Mouse (Mus musculus) erythroblast, embryonic 14.5 days (primary cell): ENCODE measurements around the gene Macrod2.

ENCODE experiments used
- GATA1 ChIP-seq: IDR thresholded peaks from 2 replicates; pipeline ENCODE4 v1.6.1; 2012; ENCODE audit warnings: low read length, inconsistent platforms, mixed read lengths
- TAL1 ChIP-seq: IDR thresholded peaks from 3 replicates; pipeline ENCODE4 v1.6.1; 2012; ENCODE audit warnings: low read length, inconsistent platforms, mixed read lengths

DNA sequence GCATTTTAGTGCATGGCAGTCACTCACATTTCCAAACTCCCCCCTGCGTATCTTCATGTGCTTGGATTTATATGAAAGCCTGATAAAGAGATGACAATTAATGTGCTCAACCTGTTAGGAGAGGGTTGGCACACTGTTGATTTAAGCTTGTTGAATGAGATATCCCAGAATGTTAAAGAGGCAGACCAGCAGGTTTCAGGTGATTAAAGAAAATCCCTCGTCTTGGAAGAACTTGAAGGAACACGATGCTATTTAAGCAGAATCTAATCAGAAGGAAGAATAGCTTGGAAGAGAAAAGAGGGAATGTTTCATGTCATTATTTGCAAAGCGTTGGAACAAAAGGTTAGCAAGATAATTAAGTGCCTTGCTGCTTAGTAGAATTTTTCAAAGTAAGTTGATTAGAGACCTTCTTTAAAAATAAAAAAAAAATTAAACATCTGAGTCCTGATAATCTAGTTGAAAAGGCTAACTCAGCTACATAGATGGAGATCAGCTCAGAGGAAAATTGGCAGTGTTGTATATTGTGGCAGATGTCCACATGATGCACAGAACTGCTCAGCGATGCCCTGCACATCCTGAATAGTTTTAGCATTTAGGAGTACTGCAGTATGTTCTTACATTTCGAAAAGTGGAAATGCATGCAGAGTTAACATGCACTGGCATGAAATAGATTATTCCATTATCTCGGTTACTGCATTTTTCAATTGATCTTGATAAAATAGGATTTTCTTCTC lies 518.7 kb downstream of the Macrod2 start:
- TF ChIP-seq GATA1, result no peak
- no peak for TF ChIP-seq TAL1
